Mouse (Mus musculus) embryo, embryonic 10 days (tissue): ENCODE measurements around the gene Hapln1.

ENCODE experiments used
- DNase-seq: peaks from one replicate; pipeline ENCODE4 v3.0.0-alpha.2; 2015; ENCODE audit warnings: low spot score

The Hapln1 gene

GRCm38 (mm10) chr13:89539205-89539886, at the start of gene Hapln1:
TSS of gene Hapln1 (plus strand) at chr13:89539796.
- peak; percentile 89 for DNase-seq

- DNase-seq = peak; percentile 52
These were observed 46.4 kb upstream of the Hapln1 start for GRCm38 (mm10) chr13:89493169-89493568.

- no peak for DNase-seq
These were observed 45.9 kb upstream of the Hapln1 start for GRCm38 (mm10) chr13:89493678-89494077.

- no peak for DNase-seq
These were observed 43.0 kb upstream of the Hapln1 start for GRCm38 (mm10) chr13:89496569-89496968.

- DNase-seq = no peak
These were observed 40.2 kb upstream of the Hapln1 start for GRCm38 (mm10) chr13:89499419-89499818.

- peak; percentile 7 for DNase-seq
These were observed 18.1 kb upstream of the Hapln1 start for GRCm38 (mm10) chr13:89521507-89521908.

GRCm38 (mm10) chr13:89528716-89529115, 10.9 kb upstream of the Hapln1 start:
- peak; percentile 17 for DNase-seq

- no peak for DNase-seq
These were observed 9.2 kb upstream of the Hapln1 start for GRCm38 (mm10) chr13:89530386-89530785.

GRCm38 (mm10) chr13:89539887-89540264, 280 bp downstream of the Hapln1 start:
- DNase-seq = peak; percentile 66

GRCm38 (mm10) chr13:89540301-89540982, 846 bp downstream of the Hapln1 start:
- DNase-seq = peak; percentile 57

GRCm38 (mm10) chr13:89543003-89543402, 3.4 kb downstream of the Hapln1 start:
- peak; percentile 87 for DNase-seq

GRCm38 (mm10) chr13:89548203-89548740, 8.7 kb downstream of the Hapln1 start:
- peak; percentile 52 for DNase-seq

- peak; percentile 11 for DNase-seq
These were observed 9.9 kb downstream of the Hapln1 start for GRCm38 (mm10) chr13:89549507-89549906.

- peak; percentile 24 for DNase-seq
These were observed 11.9 kb downstream of the Hapln1 start for GRCm38 (mm10) chr13:89551502-89551901.

GRCm38 (mm10) chr13:89564518-89564917, 24.9 kb downstream of the Hapln1 start:
- DNase-seq = no peak

- no peak for DNase-seq
These were observed 26.7 kb downstream of the Hapln1 start for GRCm38 (mm10) chr13:89566300-89566699.

GRCm38 (mm10) chr13:89579115-89579514, 39.5 kb downstream of the Hapln1 start:
- DNase-seq = no peak

GRCm38 (mm10) chr13:89583138-89583746, 43.6 kb downstream of the Hapln1 start:
- no peak for DNase-seq

GRCm38 (mm10) chr13:89583747-89584738, 44.4 kb downstream of the Hapln1 start:
- DNase-seq = no peak

- no peak for DNase-seq
These were observed 45.5 kb downstream of the Hapln1 start for GRCm38 (mm10) chr13:89585144-89585543.

GRCm38 (mm10) chr13:89595105-89595504, 55.5 kb downstream of the Hapln1 start:
- no peak for DNase-seq

GRCm38 (mm10) chr13:89597354-89597753, 57.8 kb downstream of the Hapln1 start:
- DNase-seq = no peak
